Mouse (Mus musculus): Measurements from ENCODE around the gene Slc12a6. TPM values are rescaled to one million over a fixed set of nuclear protein-coding genes. Genes with fewer than 3 reads are reported as not detected.

Gene Slc12a6
- total and polyA plus RNA-seq, 2 experiments from 2014 or later = 6.5 to 48.1 TPM

DNA sequence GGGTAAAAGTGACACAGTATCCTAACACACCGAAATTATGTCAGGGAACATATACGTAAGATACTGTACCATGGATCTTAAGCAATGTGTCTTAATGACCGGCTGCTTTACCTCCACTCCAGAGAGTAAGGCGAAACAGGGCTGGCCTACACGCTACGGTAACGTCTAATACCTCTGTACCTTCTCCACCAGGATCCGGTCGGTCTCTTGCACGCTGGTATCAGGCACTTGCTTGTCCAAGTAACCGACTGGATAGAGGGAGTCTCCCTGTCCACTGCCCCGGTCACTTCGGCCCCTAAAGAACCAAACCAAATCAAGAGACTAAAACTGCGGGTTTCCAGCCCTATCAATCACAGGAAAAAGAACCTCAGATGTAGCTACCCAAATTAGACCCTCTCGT lies 101.6 kb downstream of the Slc12a6 start:
- Histone ChIP-seq H3K36me3 (replicated peaks; ENCODE audit: control insufficient read depth, insufficient read depth, low read length) (peaks cover 22% of the 10 kb centered on the region), H3K27me3 (ENCODE audit: control insufficient read depth, insufficient read depth, low read length) (no peaks in the 10 kb centered on the region), H3K4me2 (ENCODE audit: low read depth, low read length) (peak overlapping the region; percentile 72), H3K9me3 (replicated peaks; ENCODE audit: control insufficient read depth, low read length) (no peaks in the 10 kb centered on the region), H3K27ac (ENCODE audit: low read depth) (peak overlapping the region; percentile 85), H3K9ac (replicated peaks; ENCODE audit: low read depth, low read length) (peak overlapping the region; percentile 85), H3K4me3 (ENCODE audit: low read depth, low read length) (peak overlapping the region; percentile 88), H3K4me1 (ENCODE audit: control insufficient read depth, insufficient read depth) (peaks cover 4% of the 10 kb centered on the region; the same call in 1 of the 2 replicates)
- TF ChIP-seq CTCF (IDR thresholded peaks at IDR 0.05; ENCODE audit: low read depth) (no peak), EP300 (IDR thresholded peaks at IDR 0.05; ENCODE audit: low read depth) (no peak)
- DNase-seq (ENCODE audit: low spot score) (no peak), ATAC-seq (ENCODE audit: insufficient read depth, low read depth) (peak; percentile 33; the same call in 1 of the 2 replicates)
- WGBS = 13% methylated on average over 15 of the region's 15 CpGs

- no peaks in the 10 kb centered on the region for H3K9me3 ChIP-seq (replicated peaks; ENCODE audit: control insufficient read depth, low read length)
- H3K36me3 ChIP-seq (replicated peaks; ENCODE audit: control insufficient read depth, insufficient read depth, low read length) = peaks cover 17% of the 10 kb centered on the region
- peak within 1 kb of the TSS; percentile 85 for H3K27ac ChIP-seq (ENCODE audit: low read depth)
- H3K4me2 ChIP-seq (ENCODE audit: low read depth, low read length) = peak within 1 kb of the TSS; percentile 72
- H3K4me1 ChIP-seq (ENCODE audit: control insufficient read depth, insufficient read depth) = peaks cover 4% of the 10 kb centered on the region; the same call in 1 of the 2 replicates
- WGBS = 2% methylated on average over 46 of the region's 46 CpGs
- peak; percentile 84 for DNase-seq (ENCODE audit: low spot score)
- H3K4me3 ChIP-seq (ENCODE audit: low read depth, low read length) = peak within 1 kb of the TSS; percentile 88
- H3K9ac ChIP-seq (replicated peaks; ENCODE audit: low read depth, low read length) = peak within 1 kb of the TSS; percentile 85
- no peaks in the 10 kb centered on the region for H3K27me3 ChIP-seq (ENCODE audit: control insufficient read depth, insufficient read depth, low read length)
- peak; percentile 79 for ATAC-seq (ENCODE audit: insufficient read depth, low read depth)
- no peak for TF ChIP-seq CTCF (IDR thresholded peaks at IDR 0.05; ENCODE audit: low read depth)
- no peak for TF ChIP-seq EP300 (IDR thresholded peaks at IDR 0.05; ENCODE audit: low read depth)
Observed at GRCm38 (mm10) chr2:112367726-112368673, 102.4 kb downstream of the Slc12a6 start, which contains the start of gene Emc4. Emc4 (minus strand) TSS chr2:112368027.

- H3K4me1 ChIP-seq (ENCODE audit: control insufficient read depth, insufficient read depth) = peaks cover 4% of the 10 kb centered on the region; the same call in 1 of the 2 replicates
- no peaks in the 10 kb centered on the region for H3K9me3 ChIP-seq (replicated peaks; ENCODE audit: control insufficient read depth, low read length)
- ATAC-seq (ENCODE audit: insufficient read depth, low read depth) (no peak), DNase-seq (ENCODE audit: low spot score) (no peak)
- 0 out of 2 replicates have a peak overlapping the region, but pooled peaks have one; percentile 12 for H3K9ac ChIP-seq (replicated peaks; ENCODE audit: low read depth, low read length)
- no peaks in the 10 kb centered on the region for H3K27me3 ChIP-seq (ENCODE audit: control insufficient read depth, insufficient read depth, low read length)
- TF ChIP-seq CTCF (IDR thresholded peaks at IDR 0.05; ENCODE audit: low read depth) = no peak
- H3K36me3 ChIP-seq (replicated peaks; ENCODE audit: control insufficient read depth, insufficient read depth, low read length) = no peaks in the 10 kb centered on the region
- no peak overlapping the region for H3K4me2 ChIP-seq (ENCODE audit: low read depth, low read length)
- WGBS = 45% methylated on average over 5 of the region's 5 CpGs
- H3K27ac ChIP-seq (ENCODE audit: low read depth) = no peak overlapping the region
- no peak overlapping the region for H3K4me3 ChIP-seq (ENCODE audit: low read depth, low read length)
Observed at GRCm38 (mm10) chr2:112369941-112370340, 104.3 kb downstream of the Slc12a6 start.

- no peak for DNase-seq (ENCODE audit: low spot score)
- no peak overlapping the region for H3K4me3 ChIP-seq (ENCODE audit: low read depth, low read length)
- H3K4me1 ChIP-seq (ENCODE audit: control insufficient read depth, insufficient read depth) = no peaks in the 10 kb centered on the region
- no peak for TF ChIP-seq EP300 (IDR thresholded peaks at IDR 0.05; ENCODE audit: low read depth)
- TF ChIP-seq CTCF (IDR thresholded peaks at IDR 0.05; ENCODE audit: low read depth) = no peak
- H3K27me3 ChIP-seq (ENCODE audit: control insufficient read depth, insufficient read depth, low read length) = no peaks in the 10 kb centered on the region
- no peak overlapping the region for H3K9ac ChIP-seq (replicated peaks; ENCODE audit: low read depth, low read length)
- H3K27ac ChIP-seq (ENCODE audit: low read depth) = no peak overlapping the region
- H3K9me3 ChIP-seq (replicated peaks; ENCODE audit: control insufficient read depth, low read length) = no peaks in the 10 kb centered on the region
- 45% methylated on average over 4 of the region's 4 CpGs for WGBS
- H3K4me2 ChIP-seq (ENCODE audit: low read depth, low read length) = no peak overlapping the region
- no peaks in the 10 kb centered on the region for H3K36me3 ChIP-seq (replicated peaks; ENCODE audit: control insufficient read depth, insufficient read depth, low read length)
- ATAC-seq (ENCODE audit: insufficient read depth, low read depth) = no peak
Observed at GRCm38 (mm10) chr2:112373141-112373540, 107.5 kb downstream of the Slc12a6 start.

DNA sequence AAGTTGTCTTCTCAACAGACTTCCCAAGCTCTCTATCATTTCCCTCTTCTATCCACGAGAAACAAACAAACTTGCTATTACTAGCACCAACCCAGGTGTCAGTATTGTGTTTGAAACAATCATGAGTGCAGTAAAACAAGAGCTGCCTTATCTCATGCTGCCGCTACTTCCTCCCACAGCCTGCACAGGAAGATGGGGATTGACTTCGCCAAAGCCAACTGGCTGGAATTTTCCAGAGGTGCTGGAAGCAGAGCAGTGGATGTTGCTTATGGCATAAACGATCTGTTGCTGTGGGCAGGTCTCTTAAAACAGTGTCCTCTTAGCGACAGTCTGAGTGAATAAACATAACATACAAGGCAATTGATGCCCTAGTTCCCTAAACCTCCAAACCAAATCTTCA lies 109.0 kb downstream of the Slc12a6 start:
- no peak for ATAC-seq (ENCODE audit: insufficient read depth, low read depth)
- TF ChIP-seq EP300 (IDR thresholded peaks at IDR 0.05; ENCODE audit: low read depth) (peak; percentile 63; the same call in 1 of the 2 replicates), CTCF (IDR thresholded peaks at IDR 0.05; ENCODE audit: low read depth) (no peak)
- Histone ChIP-seq H3K27ac (ENCODE audit: low read depth) (no peak overlapping the region), H3K36me3 (replicated peaks; ENCODE audit: control insufficient read depth, insufficient read depth, low read length) (no peaks in the 10 kb centered on the region), H3K27me3 (ENCODE audit: control insufficient read depth, insufficient read depth, low read length) (no peaks in the 10 kb centered on the region), H3K4me1 (ENCODE audit: control insufficient read depth, insufficient read depth) (no peaks in the 10 kb centered on the region), H3K9me3 (replicated peaks; ENCODE audit: control insufficient read depth, low read length) (no peaks in the 10 kb centered on the region), H3K4me3 (ENCODE audit: low read depth, low read length) (no peak overlapping the region), H3K9ac (replicated peaks; ENCODE audit: low read depth, low read length) (no peak overlapping the region), H3K4me2 (ENCODE audit: low read depth, low read length) (no peak overlapping the region)
- peak; percentile 35 for DNase-seq (ENCODE audit: low spot score)
- 24% methylated on average over 5 of the region's 5 CpGs for WGBS
